Mouse (Mus musculus) heart, adult 9 months (tissue): ENCODE results near the gene Ero1l.

ENCODE experiments used
- DNase-seq, 2 experiments: peaks; one replicate each; pipeline ENCODE4 v3.0.0; 2022; ENCODE audit warnings: low spot score in 2 of 2

Gene Ero1l

DNA sequence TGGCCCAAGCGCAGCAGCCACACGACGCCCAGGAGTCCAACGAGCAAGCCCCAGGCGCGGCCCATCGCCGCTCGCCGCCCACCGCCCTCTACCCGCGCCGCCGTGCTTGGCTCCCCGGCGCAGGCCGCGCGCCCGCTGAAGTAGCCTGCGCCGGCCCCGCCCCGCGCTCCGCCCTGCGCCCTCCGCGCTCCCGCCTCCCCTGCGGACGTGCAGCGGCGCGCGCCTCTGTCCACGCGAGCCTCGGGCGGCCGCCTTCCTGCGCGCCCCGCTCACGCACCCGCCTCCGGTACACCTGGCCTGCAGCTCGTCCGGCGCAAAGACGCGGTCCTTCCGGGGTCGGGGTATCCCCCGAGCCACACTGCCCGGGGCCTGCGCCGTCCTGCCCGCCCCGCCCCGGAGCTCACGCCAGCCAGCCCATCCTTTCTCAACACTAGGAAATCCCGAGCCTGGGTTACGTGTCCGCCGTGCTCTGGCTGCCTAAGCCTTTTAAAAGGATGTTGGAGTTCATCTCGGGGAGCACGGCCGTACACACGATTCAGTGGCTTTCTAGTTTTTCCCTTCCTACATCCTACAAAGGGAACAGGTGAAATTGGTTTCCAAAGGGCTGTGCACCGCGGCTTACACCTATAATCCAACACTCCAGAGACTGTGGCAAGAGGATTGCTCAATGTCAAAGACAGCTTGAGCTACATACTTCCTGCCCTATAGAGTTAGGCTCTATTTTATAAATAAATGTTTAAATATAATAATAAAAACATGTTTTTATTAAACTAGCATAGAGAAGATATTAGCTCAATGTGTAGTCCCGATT, at the start of gene Ero1l:
TSS of gene Ero1l (minus strand) at position 346 of the 811 bp plus-strand sequence.
- DNase-seq: peak; percentile 88 to 89

GRCm38 (mm10) chr14:45365196-45365587, 46.6 kb upstream of the Ero1l start:
- no peak for DNase-seq

GRCm38 (mm10) chr14:45364211-45365195, 45.9 kb upstream of the Ero1l start:
- DNase-seq: peak; percentile 57 to 66

DNA sequence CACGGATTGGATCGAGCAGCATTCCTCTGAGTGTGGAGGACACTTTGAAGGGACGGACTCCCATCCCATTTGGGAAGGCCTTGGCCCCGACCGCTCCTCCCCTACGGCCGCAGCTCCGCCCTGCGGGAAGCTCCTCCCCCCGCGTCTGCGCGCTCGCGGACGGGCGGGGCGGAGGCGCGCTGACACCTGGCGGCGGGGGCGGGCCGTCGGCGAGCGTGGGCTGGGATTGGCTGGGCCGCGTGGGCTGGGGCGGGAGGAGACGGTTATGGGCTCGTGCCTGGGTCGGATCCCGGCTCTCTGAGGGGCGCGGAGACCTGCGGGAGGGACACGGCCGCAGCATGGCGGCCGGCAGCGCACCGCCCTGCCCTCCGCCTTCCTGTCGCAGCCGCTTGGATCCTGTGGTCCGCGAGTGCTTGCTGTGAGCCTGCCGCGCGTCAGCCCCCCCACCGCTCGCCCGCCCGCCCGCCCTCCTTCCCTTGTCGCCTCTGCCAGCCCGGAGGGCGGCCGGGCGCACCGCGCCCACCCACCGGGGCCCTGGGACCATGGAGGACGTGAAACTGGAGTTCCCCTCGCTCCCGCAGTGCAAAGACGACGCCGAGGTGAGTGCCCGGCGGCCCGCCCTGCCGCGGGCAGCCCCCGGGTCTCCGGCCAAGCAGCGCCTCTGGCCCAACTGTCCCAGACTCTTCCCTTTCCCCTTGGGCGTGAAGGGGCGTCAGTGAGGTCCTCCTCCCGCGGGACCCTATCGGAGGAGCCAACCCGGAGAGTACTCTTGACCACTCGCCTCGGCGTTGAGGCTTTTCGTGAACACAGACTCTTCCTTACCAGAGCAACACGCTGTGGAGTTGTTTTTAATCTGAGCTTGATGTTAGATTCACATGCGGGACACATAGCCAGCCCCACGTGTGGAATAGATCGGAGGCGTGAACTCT, 32.6 kb upstream of the Ero1l start, which contains the start of gene Styx:
TSS of gene Styx (plus strand) at position 163 of the 929 bp plus-strand sequence.
- DNase-seq: peak; percentile 95 to 97

DNA sequence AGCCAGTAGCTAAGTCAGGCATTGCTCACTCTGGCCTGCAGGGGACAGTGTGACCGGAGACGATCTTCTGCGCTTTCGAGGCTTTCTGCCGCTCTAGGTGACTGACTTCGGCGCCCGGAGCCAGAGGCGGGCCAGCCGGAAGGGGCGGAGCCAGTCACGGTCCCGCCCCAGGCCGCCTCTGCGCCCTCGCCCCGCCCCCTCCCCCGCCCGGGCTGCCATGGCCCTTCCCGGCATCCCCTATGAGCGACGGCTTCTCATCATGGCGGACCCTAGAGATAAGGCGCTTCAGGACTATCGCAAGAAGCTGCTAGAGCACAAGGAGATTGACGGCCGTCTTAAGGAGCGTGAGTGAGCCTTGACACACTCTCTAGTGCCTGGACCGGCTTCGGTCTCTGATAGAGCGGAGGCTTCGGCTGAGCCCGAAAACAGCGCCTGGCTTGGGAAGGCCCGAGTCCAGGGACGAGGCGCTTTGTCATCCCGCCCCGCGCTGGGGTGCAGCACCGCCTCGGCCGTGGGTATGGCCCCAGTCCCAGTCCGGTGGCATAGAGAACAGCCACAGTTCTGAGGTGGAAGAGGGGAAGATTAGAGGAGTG, 11.1 kb upstream of the Ero1l start, which contains the start of gene Psmc6:
TSS of gene Psmc6 (plus strand) at position 200 of the 593 bp plus-strand sequence.
- DNase-seq: peak; percentile 85 to 92

DNA sequence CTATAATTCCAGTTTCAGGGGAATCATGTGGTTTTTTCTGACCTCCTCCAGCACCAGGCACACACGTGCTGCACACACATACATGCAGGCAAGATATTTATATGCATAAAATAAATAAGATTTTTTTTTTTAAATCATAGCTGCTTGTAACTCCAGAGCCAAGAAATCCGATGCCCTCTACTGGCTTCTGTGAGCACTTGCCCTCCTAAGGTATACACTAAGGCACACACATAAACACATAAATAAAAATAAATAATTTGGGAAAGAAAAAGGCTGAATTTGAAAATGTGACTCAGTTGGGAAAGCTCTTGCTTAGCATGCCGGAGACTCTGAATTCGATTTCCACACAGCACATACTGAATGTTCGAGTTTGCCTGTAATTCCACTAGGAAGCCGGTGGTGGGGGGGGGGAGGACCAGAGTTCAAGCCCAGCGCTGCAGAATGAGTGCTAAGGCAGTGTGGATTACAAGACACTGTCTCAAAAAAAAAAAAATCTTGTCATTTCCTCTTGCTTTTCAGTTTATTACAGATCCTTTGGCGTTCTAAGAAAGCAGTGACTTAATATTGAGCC, 10.5 kb upstream of the Ero1l start:
- no peak for DNase-seq

- DNase-seq: no peak
Observed at GRCm38 (mm10) chr14:45328072-45328713, 9.6 kb upstream of the Ero1l start.

DNA sequence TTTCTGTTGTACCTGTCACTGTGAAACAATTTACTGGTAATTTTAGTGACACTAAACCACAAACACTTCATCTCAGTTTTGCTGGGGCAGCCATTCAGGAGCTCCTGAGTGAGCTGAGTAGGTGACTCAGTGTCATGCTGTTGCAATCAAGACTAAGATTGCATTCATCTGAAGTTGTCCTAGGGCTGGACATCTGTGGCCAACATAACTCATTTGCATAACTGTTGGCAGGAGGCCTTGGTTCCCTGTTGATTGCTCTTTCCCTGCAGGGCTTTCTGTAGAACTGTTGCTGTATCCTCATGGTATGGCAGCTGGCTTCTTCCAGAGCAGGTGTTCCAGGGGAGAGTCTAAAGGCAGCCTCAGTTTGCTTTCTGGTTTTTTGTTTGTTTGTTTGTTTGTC, 6.9 kb upstream of the Ero1l start:
- DNase-seq: no peak

- DNase-seq: no peak
Observed at GRCm38 (mm10) chr14:45323320-45323719, 4.7 kb upstream of the Ero1l start.

GRCm38 (mm10) chr14:45322450-45322849, 3.9 kb upstream of the Ero1l start:
- no peak for DNase-seq

DNA sequence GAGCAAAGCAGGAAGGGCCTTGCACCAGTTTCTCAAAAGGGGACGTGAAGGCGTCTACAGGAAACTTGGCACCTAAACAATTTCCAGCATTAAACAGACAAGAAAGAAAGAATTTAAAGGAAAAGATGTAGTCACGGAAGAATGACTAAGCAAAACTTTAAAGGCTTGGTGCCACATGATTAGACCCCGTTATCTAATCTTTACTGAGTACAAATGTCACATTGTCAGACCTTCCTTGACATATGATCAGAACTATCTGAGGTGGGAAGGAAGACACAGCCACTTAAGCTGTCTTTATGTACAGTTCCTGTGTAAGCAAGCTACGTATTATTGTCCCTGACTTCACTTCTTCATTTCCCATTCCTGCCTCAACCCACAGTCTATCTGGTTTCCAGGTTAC, 3.1 kb upstream of the Ero1l start:
- DNase-seq: no peak

- DNase-seq: no peak
Observed at GRCm38 (mm10) chr14:45321067-45321466, 2.5 kb upstream of the Ero1l start.

DNA sequence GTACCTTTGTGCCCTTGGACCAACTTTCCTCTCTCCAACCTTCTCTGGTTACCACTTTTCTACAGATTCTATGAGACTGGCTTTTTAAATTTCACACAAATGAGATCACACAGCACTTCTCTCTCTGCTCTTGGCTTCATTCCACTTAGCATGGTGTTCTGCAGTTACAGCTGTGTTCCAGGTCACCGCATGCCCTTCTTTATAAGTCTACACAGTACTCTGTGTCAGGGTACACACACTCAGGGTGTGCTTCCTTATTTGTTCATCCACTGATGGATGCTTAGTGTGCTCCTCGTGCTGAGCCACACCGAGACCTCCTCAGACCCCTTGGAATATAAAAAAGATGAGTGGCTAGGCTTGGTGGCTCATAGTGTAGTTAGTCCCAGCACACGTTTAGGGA, 1.5 kb upstream of the Ero1l start:
- no peak for DNase-seq

DNA sequence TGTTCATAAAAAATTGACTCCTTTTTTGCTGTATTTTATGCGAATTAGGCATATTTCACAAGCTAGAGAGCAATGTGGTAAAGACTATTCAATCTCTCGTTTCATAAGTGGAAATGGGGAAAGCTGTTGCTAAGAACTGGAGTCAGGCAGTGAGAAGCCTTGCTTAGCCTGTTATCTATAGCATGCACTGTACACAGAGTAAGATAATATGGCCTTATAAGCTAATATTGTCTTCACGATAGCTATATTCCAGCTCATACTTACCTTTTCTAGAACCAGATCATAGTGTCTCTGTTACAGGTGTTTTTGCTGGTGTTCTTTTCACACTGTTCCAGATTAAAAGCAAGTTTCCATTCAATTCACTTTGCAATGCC, 653 bp upstream of the Ero1l start:
- DNase-seq: no peak

GRCm38 (mm10) chr14:45317921-45318411, 605 bp downstream of the Ero1l start:
- peak; percentile 5 to 23 for DNase-seq

- no peak for DNase-seq
Observed at GRCm38 (mm10) chr14:45316927-45317326, 1.6 kb downstream of the Ero1l start.

GRCm38 (mm10) chr14:45310101-45310500, 8.5 kb downstream of the Ero1l start:
- DNase-seq: no peak

GRCm38 (mm10) chr14:45309646-45310045, 8.9 kb downstream of the Ero1l start:
- no peak for DNase-seq

DNA sequence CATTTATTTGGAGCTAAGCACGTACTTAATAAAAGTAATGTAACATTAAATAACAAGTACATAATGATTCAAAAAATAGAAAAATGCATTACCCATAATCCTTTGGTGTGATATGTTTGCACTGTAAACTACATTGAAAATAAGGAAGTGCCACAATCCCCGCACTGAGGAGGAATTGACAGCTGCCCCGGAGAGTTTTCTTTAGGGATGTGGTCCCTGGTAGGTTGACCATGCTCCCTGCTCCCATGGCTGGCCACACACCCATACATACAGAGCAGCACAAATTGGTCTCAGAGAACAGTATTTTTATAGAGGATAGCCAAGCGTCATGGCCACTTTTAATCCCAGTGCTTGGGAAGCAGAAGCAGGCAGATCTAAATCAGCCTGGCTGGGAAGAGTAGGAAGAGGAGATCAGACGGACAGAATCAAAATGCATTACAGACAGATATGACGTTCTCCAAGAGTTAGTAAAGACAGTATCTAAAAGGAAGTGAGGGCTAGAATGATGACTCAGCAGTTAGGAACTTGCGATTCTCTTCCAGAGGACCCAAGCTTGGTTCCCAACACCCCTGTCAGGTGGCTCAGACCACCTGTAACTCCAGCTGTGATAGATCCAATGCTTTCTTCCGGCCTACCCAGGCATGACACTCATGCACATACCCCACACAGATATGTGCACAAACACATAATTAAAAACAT, 10.8 kb downstream of the Ero1l start:
- no peak for DNase-seq
